Mouse (Mus musculus) thymus, adult 2 months (tissue): ENCODE results near the gene Rraga.

ENCODE experiments used
- CTCF ChIP-seq: fragments of 200-500 bp; IDR thresholded peaks from 2 replicates; pipeline ENCODE4 v1.5.1; 2012; ENCODE audit warnings: mild to moderate bottlenecking, control low read depth, low read length, moderate library complexity, borderline replicate concordance; ENCODE audit not compliant: control insufficient read depth, poor library complexity, insufficient read depth; ENCODE audit errors: extremely low read depth
- POLR2A ChIP-seq: fragments of 200-500 bp; IDR thresholded peaks from 2 replicates; pipeline ENCODE4 v1.6.1; 2012; ENCODE audit warnings: mild to moderate bottlenecking, low read length, control low read depth, moderate library complexity; ENCODE audit not compliant: control insufficient read depth, poor library complexity, insufficient read depth; ENCODE audit errors: extremely low read depth

- TF ChIP-seq POLR2A (no peak), CTCF (no peak)
Measured at GRCm38 (mm10) chr4:86612289-86612620, 36.8 kb downstream of the Rraga start.
